Mouse (Mus musculus): ENCODE data around the gene Rasgrf1.

DNA sequence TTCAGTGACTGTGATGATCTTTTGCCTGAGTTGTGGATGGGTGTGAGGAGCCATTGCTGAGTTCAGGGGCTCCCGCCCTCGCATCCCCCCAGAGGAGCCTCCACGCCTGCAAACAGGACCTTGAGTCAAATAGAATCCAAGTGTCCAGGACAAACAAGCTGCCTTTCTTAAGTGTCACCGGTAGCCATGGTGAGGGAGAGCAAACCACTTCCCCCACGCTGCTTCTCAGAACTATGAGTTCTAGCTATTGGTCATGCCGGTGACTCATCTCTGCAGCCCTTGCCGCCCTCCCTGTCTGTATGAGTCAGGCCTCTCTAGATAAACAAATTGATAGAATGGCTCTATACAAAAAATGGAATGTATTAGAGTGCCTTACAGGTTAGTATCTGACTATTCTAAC is 35.3 kb upstream of the Rasgrf1 start:
- no peak for TF ChIP-seq POLR2A (IDR thresholded peaks at IDR 0.05; ENCODE audit: control insufficient read depth, extremely low read depth, insufficient read depth, low read length, poor library complexity)
- TF ChIP-seq CTCF (IDR thresholded peaks at IDR 0.05; ENCODE audit: borderline replicate concordance, control insufficient read depth, extremely low read depth, insufficient read depth, low read length, poor library complexity), result no peak

All from thymus, adult 2 months (tissue).